Mouse (Mus musculus): ENCODE measurements around the gene Igsf8. TPM values are rescaled to one million over a fixed set of nuclear protein-coding genes. Genes with fewer than 3 reads are reported as not detected.
A peak's percentile ranks its signal among the peaks of the same experiment; 100 is the strongest.

Igsf8 gene
- polyA plus RNA-seq, 1 experiment from 2014 or later, result 24.7 TPM

GRCm38 (mm10) chr1:172219451-172220406 lies 41.7 kb upstream of the Igsf8 start, which contains the start of gene Casq1:
Gene Casq1, minus strand, starts transcription at chr1:172219868.
- H3K9ac ChIP-seq (ENCODE audit: low read length), result peak within 1 kb of the TSS; percentile 65
- H3K4me1 ChIP-seq (ENCODE audit: control insufficient read depth in 2 of 2, insufficient read depth in 2 of 2, low read length in 2 of 2), result peaks cover 58 to 74% of the 10 kb centered on the region in 2 experiments
- ATAC-seq (ENCODE audit: insufficient number of reproducible peaks, insufficient read depth, low FRiP score, low read depth), result 0 out of 2 replicates have a peak, but pooled peaks have one; percentile 9
- H3K4me3 ChIP-seq (ENCODE audit: control insufficient read depth in 1 of 2, insufficient read depth in 1 of 2, low read depth in 1 of 2, low read length in 2 of 2), result peak within 1 kb of the TSS; percentile 9 to 14
- H3K36me3 ChIP-seq (ENCODE audit: control insufficient read depth, insufficient read depth, low read length), result no peaks in the 10 kb centered on the region
- no peaks in the 10 kb centered on the region for H3K9me3 ChIP-seq (ENCODE audit: control insufficient read depth, low read length)
- peak within 1 kb of the TSS; percentile 90 to 97 for H3K27ac ChIP-seq (replicated peaks in 1 of 2; ENCODE audit: control insufficient read depth in 1 of 2, insufficient read depth in 1 of 2, low read depth in 2 of 2, low read length in 2 of 2)
- 53% methylated on average over 19 of the region's 19 CpGs for WGBS
- H3K27me3 ChIP-seq (ENCODE audit: control insufficient read depth, insufficient read depth, low read length), result no peaks in the 10 kb centered on the region
- H3K4me2 ChIP-seq (ENCODE audit: low read length), result peak within 1 kb of the TSS; percentile 52

GRCm38 (mm10) chr1:172220414-172220813 lies 41.0 kb upstream of the Igsf8 start:
- 11% methylated on average over 10 of the region's 10 CpGs for WGBS
- Histone ChIP-seq H3K4me3 (ENCODE audit: control insufficient read depth in 1 of 2, insufficient read depth in 1 of 2, low read depth in 1 of 2, low read length in 2 of 2) (no peak overlapping the region), H3K4me1 (ENCODE audit: control insufficient read depth in 2 of 2, insufficient read depth in 2 of 2, low read length in 2 of 2) (peaks cover 51 to 67% of the 10 kb centered on the region in 2 experiments), H3K36me3 (ENCODE audit: control insufficient read depth, insufficient read depth, low read length) (no peaks in the 10 kb centered on the region), H3K9ac (ENCODE audit: low read length) (peak overlapping the region; percentile 65), H3K27me3 (ENCODE audit: control insufficient read depth, insufficient read depth, low read length) (no peaks in the 10 kb centered on the region), H3K4me2 (ENCODE audit: low read length) (peak overlapping the region; percentile 52), H3K27ac (replicated peaks in 1 of 2; ENCODE audit: control insufficient read depth in 1 of 2, insufficient read depth in 1 of 2, low read depth in 2 of 2, low read length in 2 of 2) (peak overlapping the region; percentile 90 to 97), H3K9me3 (ENCODE audit: control insufficient read depth, low read length) (no peaks in the 10 kb centered on the region)
- ATAC-seq (ENCODE audit: insufficient number of reproducible peaks, insufficient read depth, low FRiP score, low read depth), result peak; percentile 76

- H3K4me3 ChIP-seq (ENCODE audit: control insufficient read depth in 1 of 2, insufficient read depth in 1 of 2, low read depth in 1 of 2, low read length in 2 of 2), result no peak overlapping the region
- peaks cover 51 to 62% of the 10 kb centered on the region in 2 experiments for H3K4me1 ChIP-seq (ENCODE audit: control insufficient read depth in 2 of 2, insufficient read depth in 2 of 2, low read length in 2 of 2)
- H3K27ac ChIP-seq (replicated peaks in 1 of 2; ENCODE audit: control insufficient read depth in 1 of 2, insufficient read depth in 1 of 2, low read depth in 2 of 2, low read length in 2 of 2), result peak overlapping the region; percentile 90 to 97
- H3K4me2 ChIP-seq (ENCODE audit: low read length), result no peak overlapping the region; the same call in 1 of the 2 replicates
- WGBS, result 35% methylated on average over 11 of the region's 11 CpGs
- H3K27me3 ChIP-seq (ENCODE audit: control insufficient read depth, insufficient read depth, low read length), result no peaks in the 10 kb centered on the region
- no peaks in the 10 kb centered on the region for H3K9me3 ChIP-seq (ENCODE audit: control insufficient read depth, low read length)
- peak overlapping the region; percentile 52 for H3K9ac ChIP-seq (ENCODE audit: low read length)
- H3K36me3 ChIP-seq (ENCODE audit: control insufficient read depth, insufficient read depth, low read length), result no peaks in the 10 kb centered on the region
- ATAC-seq (ENCODE audit: insufficient number of reproducible peaks, insufficient read depth, low FRiP score, low read depth), result no peak
Measured at GRCm38 (mm10) chr1:172221297-172222063, 40.0 kb upstream of the Igsf8 start.

- no peaks in the 10 kb centered on the region for H3K9me3 ChIP-seq (ENCODE audit: control insufficient read depth, low read length)
- H3K27ac ChIP-seq (replicated peaks in 1 of 2; ENCODE audit: control insufficient read depth in 1 of 2, insufficient read depth in 1 of 2, low read depth in 2 of 2, low read length in 2 of 2), result no peak overlapping the region
- no peak overlapping the region for H3K9ac ChIP-seq (ENCODE audit: low read length)
- H3K4me2 ChIP-seq (ENCODE audit: low read length), result no peak overlapping the region
- no peak overlapping the region for H3K4me3 ChIP-seq (ENCODE audit: control insufficient read depth in 1 of 2, insufficient read depth in 1 of 2, low read depth in 1 of 2, low read length in 2 of 2)
- WGBS, result 87% methylated on average over 2 of the region's 2 CpGs
- ATAC-seq (ENCODE audit: insufficient number of reproducible peaks, insufficient read depth, low FRiP score, low read depth), result no peak
- H3K27me3 ChIP-seq (ENCODE audit: control insufficient read depth, insufficient read depth, low read length), result no peaks in the 10 kb centered on the region
- peaks cover 12 to 21% of the 10 kb centered on the region in 2 experiments for H3K4me1 ChIP-seq (ENCODE audit: control insufficient read depth in 2 of 2, insufficient read depth in 2 of 2, low read length in 2 of 2)
- no peaks in the 10 kb centered on the region for H3K36me3 ChIP-seq (ENCODE audit: control insufficient read depth, insufficient read depth, low read length)
Measured at GRCm38 (mm10) chr1:172228209-172228608, 33.2 kb upstream of the Igsf8 start.

- Histone ChIP-seq H3K27me3 (ENCODE audit: control insufficient read depth, insufficient read depth, low read length) (no peaks in the 10 kb centered on the region), H3K4me2 (ENCODE audit: low read length) (no peak overlapping the region), H3K4me1 (ENCODE audit: control insufficient read depth in 2 of 2, insufficient read depth in 2 of 2, low read length in 2 of 2) (peaks cover 8 to 14% of the 10 kb centered on the region in 2 experiments), H3K9ac (ENCODE audit: low read length) (no peak overlapping the region), H3K27ac (replicated peaks in 1 of 2; ENCODE audit: control insufficient read depth in 1 of 2, insufficient read depth in 1 of 2, low read depth in 2 of 2, low read length in 2 of 2) (no peak overlapping the region), H3K36me3 (ENCODE audit: control insufficient read depth, insufficient read depth, low read length) (no peaks in the 10 kb centered on the region), H3K9me3 (ENCODE audit: control insufficient read depth, low read length) (no peaks in the 10 kb centered on the region), H3K4me3 (ENCODE audit: control insufficient read depth in 1 of 2, insufficient read depth in 1 of 2, low read depth in 1 of 2, low read length in 2 of 2) (no peak overlapping the region)
- 80% methylated on average over 1 of the region's 1 CpGs for WGBS
- ATAC-seq (ENCODE audit: insufficient number of reproducible peaks, insufficient read depth, low FRiP score, low read depth), result no peak
Measured at GRCm38 (mm10) chr1:172229215-172229614, 32.2 kb upstream of the Igsf8 start.

GRCm38 (mm10) chr1:172240945-172241708 lies 20.3 kb upstream of the Igsf8 start:
- 76% methylated on average over 6 of the region's 6 CpGs for WGBS
- Histone ChIP-seq H3K9ac (ENCODE audit: low read length) (no peak overlapping the region), H3K4me2 (ENCODE audit: low read length) (no peak overlapping the region), H3K4me3 (ENCODE audit: control insufficient read depth in 1 of 2, insufficient read depth in 1 of 2, low read depth in 1 of 2, low read length in 2 of 2) (no peak overlapping the region), H3K27me3 (ENCODE audit: control insufficient read depth, insufficient read depth, low read length) (no peaks in the 10 kb centered on the region), H3K4me1 (ENCODE audit: control insufficient read depth in 2 of 2, insufficient read depth in 2 of 2, low read length in 2 of 2) (peaks cover 12 to 26% of the 10 kb centered on the region in 2 experiments), H3K36me3 (ENCODE audit: control insufficient read depth, insufficient read depth, low read length) (no peaks in the 10 kb centered on the region), H3K27ac (replicated peaks in 1 of 2; ENCODE audit: control insufficient read depth in 1 of 2, insufficient read depth in 1 of 2, low read depth in 2 of 2, low read length in 2 of 2) (peak overlapping the region in 1 of 2 experiments; percentile 97; a peak in 2 of 4 replicates), H3K9me3 (ENCODE audit: control insufficient read depth, low read length) (no peaks in the 10 kb centered on the region)
- ATAC-seq (ENCODE audit: insufficient number of reproducible peaks, insufficient read depth, low FRiP score, low read depth), result no peak

GRCm38 (mm10) chr1:172242401-172242800 lies 19.0 kb upstream of the Igsf8 start:
- H3K9me3 ChIP-seq (ENCODE audit: control insufficient read depth, low read length), result no peaks in the 10 kb centered on the region
- peaks cover 12 to 26% of the 10 kb centered on the region in 2 experiments for H3K4me1 ChIP-seq (ENCODE audit: control insufficient read depth in 2 of 2, insufficient read depth in 2 of 2, low read length in 2 of 2)
- H3K27me3 ChIP-seq (ENCODE audit: control insufficient read depth, insufficient read depth, low read length), result no peaks in the 10 kb centered on the region
- peak overlapping the region; percentile 96 to 97 for H3K27ac ChIP-seq (replicated peaks in 1 of 2; ENCODE audit: control insufficient read depth in 1 of 2, insufficient read depth in 1 of 2, low read depth in 2 of 2, low read length in 2 of 2)
- no peaks in the 10 kb centered on the region for H3K36me3 ChIP-seq (ENCODE audit: control insufficient read depth, insufficient read depth, low read length)
- H3K4me3 ChIP-seq (ENCODE audit: control insufficient read depth in 1 of 2, insufficient read depth in 1 of 2, low read depth in 1 of 2, low read length in 2 of 2), result no peak overlapping the region
- peak; percentile 69 for ATAC-seq (ENCODE audit: insufficient number of reproducible peaks, insufficient read depth, low FRiP score, low read depth)
- H3K9ac ChIP-seq (ENCODE audit: low read length), result peak overlapping the region; percentile 31; the same call in 1 of the 2 replicates
- 27% methylated on average over 2 of the region's 2 CpGs for WGBS
- no peak overlapping the region; the same call in 1 of the 2 replicates for H3K4me2 ChIP-seq (ENCODE audit: low read length)
